Mouse (Mus musculus) cortical plate, adult 2 months (tissue): ENCODE data around the gene Naif1. TPM values are rescaled to one million over a fixed set of nuclear protein-coding genes. Genes with fewer than 3 reads are reported as not detected.
A peak's percentile ranks its signal among the peaks of the same experiment; 100 is the strongest.
"Not testable (repeated sequence)": the region's sequence is repeated elsewhere in the genome, so short reads cannot be mapped to it uniquely, and the experiment has no call there.

Source experiments
- H3K27ac ChIP-seq: fragments of 200-500 bp; 2 replicates; pipeline ENCODE4 v1.5.1; 2012; ENCODE audit warnings: low read length, control low read depth, inconsistent platforms; ENCODE audit not compliant: insufficient read depth
- H3K4me1 ChIP-seq: fragments of 200-500 bp; 2 replicates; pipeline ENCODE4 v1.6.1; 2011; ENCODE audit warnings: low read length; ENCODE audit not compliant: control insufficient read depth, insufficient read depth
- H3K4me3 ChIP-seq: fragments of 200-500 bp; 2 replicates; pipeline ENCODE4 v1.5.1; 2011; ENCODE audit warnings: mild to moderate bottlenecking, low read length, control low read depth; ENCODE audit not compliant: insufficient read depth
- CTCF ChIP-seq: fragments of 200-500 bp; IDR thresholded peaks from 2 replicates; pipeline ENCODE4 v1.5.1; 2011; ENCODE audit warnings: mild to moderate bottlenecking, control low read depth, low read length; ENCODE audit not compliant: insufficient read depth; ENCODE audit errors: extremely low read depth
- POLR2A ChIP-seq: fragments of 200-500 bp; IDR thresholded peaks from 2 replicates; pipeline ENCODE4 v1.6.1; 2011; ENCODE audit warnings: mild to moderate bottlenecking, low read length, control low read depth; ENCODE audit not compliant: insufficient read depth; ENCODE audit errors: extremely low read depth
- polyA plus RNA-seq: library from polyadenylated mRNA; depleted of rRNA; stranded (reverse); fragments of >200 nt; gene quantifications from 2 replicates; pipeline ENCODE4 v1.2.3, GENCODE M21; 2012

Naif1 gene
- polyA plus RNA-seq, 1 experiment = 3.4 TPM

- H3K27ac ChIP-seq = no peak overlapping the region
These were observed 32.1 kb downstream of the Naif1 start for GRCm38 (mm10) chr2:32482351-32482750.

DNA sequence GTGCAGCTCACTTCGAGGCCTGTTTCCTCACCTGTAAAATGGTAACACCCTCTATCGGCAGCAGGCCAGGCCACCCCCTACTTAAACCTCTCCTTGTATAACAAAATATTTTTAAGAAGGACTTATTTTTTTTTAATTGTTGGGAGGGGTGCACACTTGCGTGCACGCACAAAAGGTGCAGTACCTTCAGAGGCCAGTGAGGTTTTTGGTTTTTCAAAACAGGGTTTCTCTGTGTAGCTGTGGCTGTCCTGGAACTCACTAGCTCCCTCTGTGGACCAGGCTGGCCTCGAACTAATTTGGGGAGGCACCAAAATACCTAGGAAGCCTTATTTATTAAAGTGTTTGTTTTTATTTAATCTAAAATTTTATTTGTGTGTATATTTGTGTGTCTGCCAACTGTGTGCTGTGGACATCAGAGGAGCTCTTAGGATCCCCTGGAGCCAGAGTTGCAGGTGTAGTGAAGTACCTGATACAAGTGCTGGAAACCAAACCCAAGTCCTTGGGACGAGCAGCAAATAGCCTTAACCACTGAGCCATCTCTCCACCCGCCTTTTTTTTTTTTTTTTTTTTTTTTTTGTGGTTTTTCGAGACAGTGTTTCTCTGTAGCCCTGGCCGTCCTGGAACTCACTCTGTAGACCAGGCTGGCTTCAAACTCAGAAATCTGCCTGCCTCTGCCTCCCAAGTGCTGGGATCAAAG lies 33.1 kb downstream of the Naif1 start:
- no peak overlapping the region for H3K27ac ChIP-seq
- H3K4me3 ChIP-seq = no peak overlapping the region
- no peaks in the 10 kb centered on the region for H3K4me1 ChIP-seq
- TF ChIP-seq CTCF (no peak), POLR2A (no peak)

More at GRCm38 (mm10) chr2:32482351-32482750, 32.1 kb downstream of the Naif1 start:
- TF ChIP-seq POLR2A (no peak), CTCF (no peak)
- H3K4me3 ChIP-seq = no peak overlapping the region
- no peaks in the 10 kb centered on the region for H3K4me1 ChIP-seq

- no peak for TF ChIP-seq CTCF
- TF ChIP-seq POLR2A = no peak
- Histone ChIP-seq H3K27ac (no peak overlapping the region), H3K4me3 (no peak overlapping the region), H3K4me1 (no peaks in the 10 kb centered on the region)
These were observed 34.7 kb downstream of the Naif1 start for GRCm38 (mm10) chr2:32484933-32485332.

GRCm38 (mm10) chr2:32485751-32486150 lies 35.5 kb downstream of the Naif1 start:
- Histone ChIP-seq H3K27ac (no peak overlapping the region), H3K4me1 (no peaks in the 10 kb centered on the region), H3K4me3 (no peak overlapping the region)
- TF ChIP-seq CTCF (no peak), POLR2A (no peak)

DNA sequence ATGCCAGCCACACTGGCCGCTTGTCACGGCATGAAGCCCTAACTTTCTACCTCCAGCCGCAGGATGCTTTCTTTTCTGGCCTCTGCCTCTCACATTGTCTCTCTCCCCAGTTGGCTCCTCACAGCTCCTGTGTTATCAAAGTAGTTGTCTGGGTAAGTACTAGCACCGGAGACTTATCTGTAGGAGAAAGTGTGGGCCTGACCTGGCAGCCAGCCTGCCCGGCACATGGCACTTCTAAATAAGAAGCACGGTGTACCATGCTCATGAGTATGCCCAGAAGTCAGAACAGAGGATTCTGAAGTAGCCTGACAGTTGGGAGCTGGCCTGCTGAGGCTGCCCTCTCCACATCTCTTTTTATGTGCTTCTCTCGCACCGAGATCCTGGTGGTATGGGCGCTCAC lies 35.9 kb downstream of the Naif1 start:
- TF ChIP-seq POLR2A (no peak), CTCF (no peak)
- Histone ChIP-seq H3K4me3 (no peak overlapping the region), H3K27ac (no peak overlapping the region)

GRCm38 (mm10) chr2:32487124-32487623 lies 36.9 kb downstream of the Naif1 start:
- TF ChIP-seq POLR2A = no peak
- TF ChIP-seq CTCF = peak; percentile 87
- H3K4me1 ChIP-seq = no peaks in the 10 kb centered on the region
- no peak overlapping the region for H3K27ac ChIP-seq
- H3K4me3 ChIP-seq = no peak overlapping the region

More for the DNA sequence above, 35.9 kb downstream of the Naif1 start:
- H3K4me1 ChIP-seq = no peaks in the 10 kb centered on the region

DNA sequence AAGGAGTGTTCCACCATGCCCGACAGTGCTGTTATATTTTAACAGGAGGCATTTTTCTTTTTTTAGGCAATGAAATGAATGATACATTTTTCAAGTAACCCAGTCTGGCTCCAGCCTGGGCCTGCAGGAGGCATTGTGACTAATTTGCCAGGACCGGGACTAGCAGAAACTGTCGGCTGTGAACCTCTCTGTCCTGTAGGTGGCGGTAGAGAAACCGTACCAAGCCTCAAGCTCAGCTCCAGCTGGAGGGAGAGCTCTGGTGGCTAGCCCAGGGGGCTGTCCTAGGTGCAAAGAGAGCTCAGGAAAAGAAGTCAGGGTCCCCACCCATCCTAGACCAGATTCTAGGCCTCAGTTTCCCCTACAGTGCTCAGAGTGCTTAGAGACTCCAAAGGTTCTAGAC lies 38.4 kb downstream of the Naif1 start:
- no peak overlapping the region for H3K4me3 ChIP-seq
- peak; percentile 76 for TF ChIP-seq CTCF
- no peak for TF ChIP-seq POLR2A
- no peak overlapping the region for H3K27ac ChIP-seq
- H3K4me1 ChIP-seq = no peaks in the 10 kb centered on the region

DNA sequence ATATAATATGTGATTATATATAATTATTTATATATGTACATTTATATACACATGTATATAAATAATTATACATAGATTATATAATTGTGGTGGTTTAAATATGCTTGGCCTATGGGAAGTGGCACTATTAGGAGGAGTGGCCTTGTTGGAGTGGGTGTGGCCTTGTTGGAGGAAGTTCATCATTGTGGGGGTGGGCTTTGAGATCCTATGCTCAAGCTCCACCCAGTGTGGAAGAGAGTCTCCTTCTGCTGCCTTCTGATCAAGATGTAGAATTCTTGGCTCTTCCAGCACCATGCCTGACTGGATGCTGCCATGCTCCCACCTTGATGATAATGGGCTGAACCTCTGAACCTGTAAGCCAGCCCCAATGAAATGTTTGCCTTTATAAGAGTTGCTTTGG lies 40.5 kb downstream of the Naif1 start:
- H3K27ac ChIP-seq, H3K4me3 ChIP-seq, H3K4me1 ChIP-seq: not testable (repeated sequence)

GRCm38 (mm10) chr2:32492661-32493060 lies 42.4 kb downstream of the Naif1 start:
- no peak overlapping the region for H3K4me3 ChIP-seq
- TF ChIP-seq POLR2A = no peak

GRCm38 (mm10) chr2:32493301-32493701 lies 43.0 kb downstream of the Naif1 start:
- no peak overlapping the region for H3K27ac ChIP-seq
- no peak for TF ChIP-seq POLR2A
- TF ChIP-seq CTCF = no peak
- H3K4me1 ChIP-seq = no peaks in the 10 kb centered on the region
- no peak overlapping the region for H3K4me3 ChIP-seq

More at GRCm38 (mm10) chr2:32492661-32493060, 42.4 kb downstream of the Naif1 start:
- no peak overlapping the region for H3K27ac ChIP-seq
- no peaks in the 10 kb centered on the region for H3K4me1 ChIP-seq
